Mouse (Mus musculus): ENCODE results near the gene Mien1. TPM values are rescaled to one million over a fixed set of nuclear protein-coding genes. Genes with fewer than 3 reads are reported as not detected.

The Mien1 gene
- 10 to 100 TPM; 53.5 to 55.3 TPM for total RNA-seq (2021)
- long read RNA-seq, experiment 1, transcript Mien1-201 (4 exons, 747 nt) = major isoform, 55 of 68 reads
- long read RNA-seq, experiment 1, partial matches to known transcripts = 12 of 68 reads
- long read RNA-seq, experiment 1, other reads (novel, unspliced or antisense) = 1 of 68 reads
- long read RNA-seq, experiment 2, transcript Mien1-201 (4 exons, 747 nt) = major isoform, 39 of 45 reads
- long read RNA-seq, experiment 2, partial matches to known transcripts = 5 of 45 reads
- long read RNA-seq, experiment 2, other reads (novel, unspliced or antisense) = 1 of 45 reads

GRCm38 (mm10) chr11:98438331-98439158, at the start of gene Mien1:
Gene Mien1, minus strand, starts transcription at chr11:98438991.
- DNase-seq (ENCODE audit: low spot score in 2 of 2) = peak; percentile 92 to 98

- no peak for DNase-seq (ENCODE audit: low spot score in 2 of 2)
Measured at GRCm38 (mm10) chr11:98487526-98488040, 48.8 kb upstream of the Mien1 start.

- no peak for DNase-seq (ENCODE audit: low spot score in 2 of 2)
Measured at GRCm38 (mm10) chr11:98485749-98486148, 47.0 kb upstream of the Mien1 start.

DNA sequence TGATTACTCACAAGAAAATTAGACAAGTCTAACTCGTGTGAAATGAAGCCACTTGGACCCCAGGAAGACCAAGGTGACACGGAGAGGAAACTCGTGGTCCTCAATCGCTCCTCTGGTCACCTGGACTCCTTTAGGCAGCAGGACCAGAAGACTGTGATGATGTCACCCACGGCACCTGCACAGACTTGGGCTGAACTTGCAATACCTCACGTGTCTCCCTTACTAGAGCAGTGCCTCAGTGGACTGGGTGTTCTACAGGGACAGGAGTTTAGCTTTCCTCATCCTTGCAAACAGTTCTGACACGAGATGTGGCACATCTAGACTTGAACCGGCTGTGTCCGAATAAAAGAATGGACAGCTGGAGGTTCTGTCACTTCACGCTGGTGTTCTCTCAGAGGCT, 43.3 kb upstream of the Mien1 start:
- DNase-seq (ENCODE audit: low spot score in 2 of 2) = no peak

DNA sequence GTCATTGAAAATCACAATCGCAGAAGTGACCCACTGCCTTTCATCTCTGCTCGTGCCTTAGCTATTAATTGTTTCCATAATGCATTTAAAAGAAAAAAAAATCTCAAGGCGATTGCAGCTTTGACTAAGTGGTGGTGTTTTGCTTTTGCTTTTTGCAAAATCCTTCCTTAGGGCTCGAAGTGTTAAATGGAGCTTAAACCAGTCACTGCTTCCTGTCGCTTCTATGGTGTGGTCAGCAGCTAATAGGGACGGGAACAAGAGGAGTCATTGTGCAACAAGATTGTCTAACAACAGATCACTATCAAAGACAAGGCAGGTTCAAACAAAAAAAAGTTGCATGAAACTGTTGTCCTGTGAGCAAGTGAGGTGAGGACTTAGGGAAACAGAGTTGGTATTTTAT, 42.4 kb upstream of the Mien1 start:
- no peak for DNase-seq (ENCODE audit: low spot score in 2 of 2)

GRCm38 (mm10) chr11:98479940-98480497, 41.2 kb upstream of the Mien1 start:
- DNase-seq (ENCODE audit: low spot score in 2 of 2) = no peak

DNA sequence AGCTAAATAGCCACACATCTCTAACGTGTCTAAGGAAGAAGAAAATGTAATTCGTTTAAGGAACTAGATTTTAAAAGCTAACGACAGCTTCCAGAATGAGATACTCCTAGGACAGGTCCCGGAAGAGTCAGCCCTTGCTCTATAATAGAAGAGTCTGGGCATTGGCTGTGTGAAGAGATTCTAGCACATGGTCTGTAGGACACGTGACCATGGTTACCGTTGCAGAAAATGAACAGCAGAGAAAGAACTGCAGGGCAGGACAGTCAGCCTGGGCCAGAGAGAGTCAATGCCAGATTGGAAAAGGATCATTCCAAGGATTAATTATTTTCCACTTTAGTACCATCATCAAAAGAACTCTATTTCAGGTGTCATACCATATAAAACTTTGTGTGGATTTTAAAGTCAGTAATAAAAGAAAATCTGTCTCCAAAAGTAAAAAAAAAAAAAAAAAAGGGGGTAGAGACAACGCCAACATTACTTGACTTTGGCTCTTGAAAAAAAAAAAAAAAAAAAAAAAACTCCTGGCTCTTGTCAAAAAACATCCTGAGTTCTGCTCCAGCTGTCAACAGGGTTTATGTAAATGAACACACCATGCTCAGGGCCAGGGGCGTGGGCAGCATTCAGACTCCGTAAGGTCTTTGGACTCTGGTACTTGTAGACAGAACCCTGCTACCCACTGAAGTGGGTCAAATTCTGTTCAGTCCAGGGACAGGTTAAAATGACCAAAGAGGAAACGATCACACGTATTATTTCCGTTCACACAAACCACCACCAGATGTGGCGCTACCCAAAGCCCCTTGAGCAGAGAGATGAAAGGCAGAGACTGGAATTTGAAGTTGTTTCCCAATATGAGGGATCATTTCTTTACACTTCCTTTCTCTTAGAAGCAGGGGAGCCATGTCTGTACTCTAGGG, 40.5 kb upstream of the Mien1 start:
- no peak for DNase-seq (ENCODE audit: low spot score in 2 of 2)

DNA sequence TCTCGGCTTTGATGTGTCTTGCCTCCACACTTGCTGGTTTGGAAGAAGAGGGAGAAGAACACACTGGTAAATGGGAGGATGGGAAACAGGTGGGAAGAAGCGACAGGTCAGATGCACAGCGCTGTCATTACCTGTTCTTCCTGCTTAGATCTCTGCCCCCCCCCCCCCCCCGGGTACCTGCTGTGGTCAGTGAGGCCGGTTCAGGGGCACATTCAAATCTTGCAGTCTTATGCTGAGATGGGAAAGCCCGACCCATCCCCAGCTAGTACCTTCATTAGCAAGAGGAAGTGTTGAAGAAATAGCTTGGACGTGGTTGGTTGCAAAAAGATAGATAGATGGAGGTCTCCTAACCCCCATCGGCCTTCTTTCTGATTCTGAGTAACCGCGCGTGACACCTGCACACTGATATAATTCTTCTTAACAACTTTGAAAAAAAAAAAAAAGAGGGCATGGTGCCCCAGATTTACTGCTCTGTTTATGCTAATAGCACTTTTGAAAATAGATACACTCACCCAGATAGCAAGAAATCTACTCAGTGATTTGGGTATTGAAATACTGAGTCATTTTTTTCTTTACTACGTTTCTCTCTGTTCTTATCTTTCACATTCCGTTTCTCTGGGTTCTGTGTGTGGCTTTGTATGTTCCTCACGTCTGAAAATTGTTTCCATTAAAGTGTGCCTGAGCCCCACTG, 38.4 kb upstream of the Mien1 start:
- DNase-seq (ENCODE audit: low spot score in 2 of 2) = no peak

- no peak for DNase-seq (ENCODE audit: low spot score in 2 of 2)
Measured at GRCm38 (mm10) chr11:98476434-98476807, 37.6 kb upstream of the Mien1 start.

- no peak for DNase-seq (ENCODE audit: low spot score in 2 of 2)
Measured at GRCm38 (mm10) chr11:98475630-98476433, 37.0 kb upstream of the Mien1 start.

GRCm38 (mm10) chr11:98474967-98475366, 36.2 kb upstream of the Mien1 start:
- DNase-seq (ENCODE audit: low spot score in 2 of 2) = no peak

DNA sequence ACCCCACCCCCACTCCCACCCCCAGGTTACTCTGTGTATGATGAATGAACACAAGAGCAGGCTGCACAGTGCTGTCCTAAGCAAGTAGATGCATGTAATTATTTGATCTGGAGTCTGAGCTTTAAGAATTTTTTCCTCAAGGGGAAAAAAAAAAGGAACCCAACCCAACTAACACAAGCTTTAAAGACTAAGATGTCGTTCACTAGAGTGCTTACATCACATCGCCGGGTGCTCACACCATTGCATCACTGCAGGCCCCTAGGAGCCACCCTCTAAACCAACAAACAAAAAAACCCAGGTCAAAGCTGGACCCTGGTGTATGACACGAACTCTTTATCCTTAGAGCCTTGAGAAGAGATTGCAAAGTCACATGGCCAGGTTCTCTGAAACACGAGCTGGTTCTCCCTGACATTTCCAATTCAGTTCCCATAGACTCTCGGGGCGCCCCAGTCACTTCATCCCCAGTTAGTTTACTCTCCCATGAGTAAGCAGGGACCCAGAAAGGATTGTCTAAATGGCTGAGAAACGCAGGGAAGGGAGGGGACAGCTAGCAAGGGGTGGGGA, 35.2 kb upstream of the Mien1 start:
- no peak for DNase-seq (ENCODE audit: low spot score in 2 of 2)

DNA sequence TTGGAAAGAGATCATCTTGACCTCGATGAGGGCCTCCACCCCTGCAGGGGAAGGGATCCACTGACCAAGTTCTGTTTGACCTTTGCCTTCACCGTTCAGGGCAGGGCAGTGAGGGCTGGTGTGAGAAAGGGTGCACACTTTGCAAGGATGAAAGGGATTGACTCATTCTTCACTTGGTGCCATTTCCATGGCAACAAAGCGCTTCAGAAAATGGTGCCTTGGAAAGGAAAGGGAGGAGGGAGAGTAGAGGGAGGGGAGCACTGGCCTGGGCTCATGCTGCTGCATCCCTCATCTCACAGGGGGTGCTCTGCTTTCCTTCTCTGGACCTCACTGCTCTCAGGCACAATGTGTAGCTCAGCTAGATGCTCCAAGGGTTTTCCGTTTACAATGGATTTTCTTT, 33.9 kb upstream of the Mien1 start:
- DNase-seq (ENCODE audit: low spot score in 2 of 2) = no peak

DNA sequence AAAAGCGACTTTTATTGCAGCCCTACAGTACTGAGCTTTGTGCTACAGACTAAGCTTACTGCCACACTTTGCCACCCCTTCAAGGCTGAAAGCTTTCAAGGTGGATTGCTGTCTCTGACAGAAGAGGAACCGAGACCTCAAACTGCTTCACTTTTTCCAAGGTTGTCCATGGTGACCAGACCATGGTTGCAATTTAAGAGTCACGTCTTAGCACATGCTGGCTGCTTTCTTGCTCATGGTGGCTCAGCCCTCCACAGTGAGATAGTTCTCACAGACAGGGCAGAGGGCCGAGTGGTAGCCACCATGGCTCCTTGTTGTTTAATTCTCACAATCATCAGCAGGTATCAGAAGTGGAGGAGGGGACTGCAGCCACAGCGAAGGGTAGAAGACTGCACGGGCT, 32.0 kb upstream of the Mien1 start:
- DNase-seq (ENCODE audit: low spot score in 2 of 2) = no peak

GRCm38 (mm10) chr11:98469761-98470714, 31.2 kb upstream of the Mien1 start:
- DNase-seq (ENCODE audit: low spot score in 2 of 2) = no peak

GRCm38 (mm10) chr11:98464516-98464915, 25.7 kb upstream of the Mien1 start:
- no peak for DNase-seq (ENCODE audit: low spot score in 2 of 2)

GRCm38 (mm10) chr11:98463911-98464310, 25.1 kb upstream of the Mien1 start:
- DNase-seq (ENCODE audit: low spot score in 2 of 2) = no peak

DNA sequence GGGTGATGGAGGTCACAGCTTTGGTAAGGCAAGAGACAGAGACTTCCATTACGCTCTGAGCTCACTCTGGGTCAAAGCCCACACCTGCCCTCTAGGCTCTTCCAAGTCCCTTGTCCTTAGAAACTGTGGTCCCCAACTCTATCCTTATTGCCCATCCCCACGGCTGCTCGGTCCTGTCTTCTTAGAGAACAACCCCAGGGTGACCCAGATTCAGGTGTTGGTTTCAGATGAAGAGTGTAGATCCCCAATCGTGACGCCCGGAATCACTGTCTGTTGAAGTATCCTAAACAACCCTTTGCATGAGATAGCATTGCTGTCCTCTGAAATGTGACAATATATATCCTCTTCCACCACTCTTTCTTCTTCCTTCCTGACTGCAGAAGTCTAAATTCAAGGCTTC, 23.5 kb upstream of the Mien1 start:
- no peak for DNase-seq (ENCODE audit: low spot score in 2 of 2)
